Mouse (Mus musculus) heart, embryonic 16.5 days (tissue): ENCODE data around the gene 1700016C15Rik. TPM values are rescaled to one million over a fixed set of nuclear protein-coding genes. Genes with fewer than 3 reads are reported as not detected.

Experiments
- ATAC-seq: fragments of 200-750 bp; cut with Nextera tagmentation; replicated peaks from 2 replicates; pipeline ENCODE4 v1.8.0; 2017; ENCODE audit warnings: moderate number of reproducible peaks; ENCODE audit not compliant: insufficient read depth, low FRiP score; ENCODE audit errors: extremely low read depth
- H3K27ac ChIP-seq: fragments of 300-500 bp; sonication (generic); 2 replicates; pipeline ENCODE4 v1.5.1; 2014; ENCODE audit warnings: mild to moderate bottlenecking, low read length, control low read depth, moderate library complexity
- H3K27me3 ChIP-seq: fragments of 300-500 bp; sonication (generic); 2 replicates; pipeline ENCODE4 v1.6.1; 2014; ENCODE audit warnings: low read length, mixed read lengths; ENCODE audit not compliant: control insufficient read depth, insufficient read depth
- H3K36me3 ChIP-seq: fragments of 300-500 bp; sonication (generic); 2 replicates; pipeline ENCODE4 v1.6.1; 2014; ENCODE audit not compliant: control insufficient read depth, insufficient read depth
- H3K4me1 ChIP-seq: fragments of 300-500 bp; sonication (generic); 2 replicates; pipeline ENCODE4 v1.6.1; 2014; ENCODE audit warnings: low read length, mixed read lengths; ENCODE audit not compliant: control insufficient read depth, insufficient read depth
- H3K4me2 ChIP-seq: fragments of 300-500 bp; sonication (generic); 2 replicates; pipeline ENCODE4 v1.6.1; 2014; ENCODE audit warnings: low read depth, mild to moderate bottlenecking, control low read depth, low read length
- H3K4me3 ChIP-seq: fragments of 300-500 bp; sonication (generic); 2 replicates; pipeline ENCODE4 v1.5.1; 2014; ENCODE audit warnings: mild to moderate bottlenecking, control low read depth, low read length
- H3K9ac ChIP-seq: fragments of 300-500 bp; sonication (generic); 2 replicates; pipeline ENCODE4 v1.6.1; 2014; ENCODE audit warnings: low read length, control low read depth
- H3K9me3 ChIP-seq: fragments of 300-500 bp; sonication (generic); replicated peaks from 2 replicates; pipeline ENCODE4 v1.6.1; 2016; ENCODE audit warnings: low read length; ENCODE audit not compliant: control insufficient read depth
- WGBS: fragments of 180-500 bp; shearing (Covaris S2); extraction: QIAGEN DNeasy Blood & Tissue Kit; methylation state at CpG from one replicate; pipeline ENCODE4 v1.1.7; 2014; 5-methylcytosine and 5-hydroxymethylcytosine counted together
- polyA plus RNA-seq: library from polyadenylated mRNA; unstranded; fragments of >200 nt; fragmentation: Nextera tagmentation; extraction: Ambion mirVana; gene quantifications from 2 replicates; pipeline ENCODE4 v1.2.1, GENCODE M21; 2015

The 1700016C15Rik gene
- polyA plus RNA-seq, 1 experiment from 2014 or later = not detected

- H3K4me3 ChIP-seq = no peak overlapping the region
- ATAC-seq = no peak
- no peaks in the 10 kb centered on the region for H3K4me1 ChIP-seq
- no peak overlapping the region for H3K9ac ChIP-seq
- H3K27me3 ChIP-seq = no peaks in the 10 kb centered on the region
- H3K4me2 ChIP-seq = no peak overlapping the region
- peaks cover 5% of the 10 kb centered on the region; the same call in 1 of the 2 replicates for H3K36me3 ChIP-seq
- H3K27ac ChIP-seq = no peak overlapping the region
- no peaks in the 10 kb centered on the region for H3K9me3 ChIP-seq
- 90% methylated on average over 5 of the region's 5 CpGs for WGBS
Observed at GRCm38 (mm10) chr1:177757249-177757648, 27.6 kb downstream of the 1700016C15Rik start.

- H3K9ac ChIP-seq = no peak overlapping the region
- H3K4me3 ChIP-seq = no peak overlapping the region
- no peaks in the 10 kb centered on the region for H3K9me3 ChIP-seq
Observed at GRCm38 (mm10) chr1:177768931-177769330, 39.3 kb downstream of the 1700016C15Rik start.

DNA sequence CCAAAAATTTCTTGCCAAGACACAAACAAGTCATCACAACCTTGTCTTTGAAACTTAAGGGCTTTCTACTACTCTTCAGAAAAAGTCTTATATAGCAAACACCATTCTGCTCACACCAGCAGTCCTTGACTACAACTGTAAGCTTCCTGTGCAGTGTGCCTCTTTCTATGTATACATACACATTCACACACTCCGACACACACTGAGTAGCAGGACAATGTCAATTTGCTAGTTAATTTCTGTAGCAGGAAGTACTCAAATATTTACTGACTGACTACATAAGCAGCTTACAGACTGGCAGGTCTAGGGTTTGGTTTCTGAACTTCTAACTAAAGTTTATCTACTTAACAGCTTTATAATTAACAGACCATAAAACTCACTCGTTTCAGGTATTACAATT is 47.8 kb downstream of the 1700016C15Rik start:
- no peak overlapping the region for H3K4me3 ChIP-seq
- H3K4me1 ChIP-seq = no peaks in the 10 kb centered on the region
- no peak overlapping the region for H3K9ac ChIP-seq
- no peak overlapping the region for H3K4me2 ChIP-seq
- no peaks in the 10 kb centered on the region for H3K9me3 ChIP-seq
- 88% methylated on average over 2 of the region's 2 CpGs for WGBS
- no peaks in the 10 kb centered on the region for H3K27me3 ChIP-seq
- ATAC-seq = no peak
- H3K36me3 ChIP-seq = peaks cover 38% of the 10 kb centered on the region
- no peak overlapping the region for H3K27ac ChIP-seq

More at GRCm38 (mm10) chr1:177768931-177769330, 39.3 kb downstream of the 1700016C15Rik start:
- no peak overlapping the region for H3K4me2 ChIP-seq
- no peak for ATAC-seq
- H3K4me1 ChIP-seq = no peaks in the 10 kb centered on the region
- peaks cover 46% of the 10 kb centered on the region for H3K36me3 ChIP-seq
- no peak overlapping the region for H3K27ac ChIP-seq
- H3K27me3 ChIP-seq = no peaks in the 10 kb centered on the region

- H3K9me3 ChIP-seq = peaks cover 9% of the 10 kb centered on the region
- H3K4me2 ChIP-seq = no peak overlapping the region
- no peaks in the 10 kb centered on the region for H3K27me3 ChIP-seq
- no peak for ATAC-seq
- 83% methylated on average over 3 of the region's 3 CpGs for whole genome bisulfite sequencing
- no peak overlapping the region for H3K9ac ChIP-seq
- no peak overlapping the region for H3K27ac ChIP-seq
- H3K4me3 ChIP-seq = no peak overlapping the region
- H3K4me1 ChIP-seq = peaks cover 10% of the 10 kb centered on the region
- peaks cover 2% of the 10 kb centered on the region; the same call in 1 of the 2 replicates for H3K36me3 ChIP-seq
Observed at GRCm38 (mm10) chr1:177792835-177793234, 63.2 kb downstream of the 1700016C15Rik start.

DNA sequence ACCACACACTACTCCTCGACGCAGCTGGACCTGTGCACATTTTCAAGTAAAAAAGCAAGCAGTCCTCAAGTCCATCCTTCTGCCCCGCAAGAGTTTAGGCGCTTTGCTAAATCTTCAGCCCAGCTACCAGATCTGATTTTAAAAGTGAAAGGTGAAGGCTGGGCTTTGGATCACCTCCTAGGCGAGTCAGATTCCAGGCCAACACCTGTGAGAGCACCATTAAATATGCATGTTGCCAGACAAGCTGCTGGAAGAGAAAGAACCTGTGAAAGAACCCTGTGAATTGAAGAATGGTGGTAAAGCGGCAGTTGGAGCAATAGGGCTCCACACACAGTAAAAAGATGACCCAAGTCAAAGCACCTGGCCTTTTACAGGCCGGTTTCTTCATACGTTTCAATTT is 65.3 kb downstream of the 1700016C15Rik start:
- no peak for ATAC-seq
- Histone ChIP-seq H3K36me3 (no peaks in the 10 kb centered on the region), H3K9me3 (peaks cover 1% of the 10 kb centered on the region; the same call in 1 of the 2 replicates), H3K4me2 (peak overlapping the region; percentile 67), H3K27ac (peak overlapping the region; percentile 45; the same call in 1 of the 2 replicates), H3K4me1 (peaks cover 10% of the 10 kb centered on the region), H3K27me3 (no peaks in the 10 kb centered on the region), H3K4me3 (peak overlapping the region; percentile 96), H3K9ac (peak overlapping the region; percentile 95)
- 10% methylated on average over 8 of the region's 8 CpGs for WGBS

DNA sequence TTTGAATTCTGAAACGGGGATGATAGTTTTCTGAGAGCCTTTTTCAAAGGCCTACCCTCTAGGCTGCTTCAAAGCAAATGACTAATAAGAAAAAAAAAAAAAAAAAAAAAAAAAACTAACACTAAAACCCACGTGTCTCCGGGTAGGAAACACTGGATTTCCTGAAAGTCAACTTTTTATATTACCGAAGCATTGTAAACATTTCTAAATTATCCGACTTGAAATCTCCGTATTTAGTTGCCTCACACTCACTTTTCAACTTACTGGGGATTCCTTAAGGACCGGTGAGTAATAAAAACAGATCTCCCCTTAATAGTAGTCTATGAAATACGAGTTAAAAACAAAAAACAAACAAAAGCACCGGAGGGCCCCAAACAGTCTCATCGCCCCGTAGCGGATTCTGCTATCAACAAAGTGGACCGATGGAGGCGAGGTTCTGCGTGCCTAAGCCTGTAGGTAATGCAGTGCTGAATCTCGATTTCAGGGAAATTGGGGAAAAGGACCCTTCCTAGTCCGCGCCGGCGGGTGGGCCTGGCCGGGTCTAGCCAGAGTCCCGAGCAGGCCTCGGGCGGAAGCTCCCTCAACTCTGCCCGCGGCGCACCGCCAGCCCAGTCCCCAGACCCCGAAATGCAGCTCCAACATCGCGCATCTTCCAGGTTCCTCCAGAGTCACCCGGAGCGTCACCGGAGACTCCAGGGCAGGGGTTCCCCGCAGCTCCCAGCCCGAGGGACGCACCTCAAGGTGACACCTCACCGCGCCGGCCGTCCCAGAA is 66.0 kb downstream of the 1700016C15Rik start:
- H3K27me3 ChIP-seq = no peaks in the 10 kb centered on the region
- H3K9ac ChIP-seq = peak overlapping the region; percentile 95
- no peaks in the 10 kb centered on the region for H3K36me3 ChIP-seq
- H3K4me3 ChIP-seq = peak overlapping the region; percentile 96
- peak overlapping the region; percentile 98 for H3K27ac ChIP-seq
- H3K4me1 ChIP-seq = peaks cover 10% of the 10 kb centered on the region
- WGBS = under 1% methylated on average over 41 of the region's 41 CpGs
- no peaks in the 10 kb centered on the region for H3K9me3 ChIP-seq
- peak overlapping the region; percentile 67 for H3K4me2 ChIP-seq
- ATAC-seq = peak; percentile 20; the same call in 1 of the 2 replicates

DNA sequence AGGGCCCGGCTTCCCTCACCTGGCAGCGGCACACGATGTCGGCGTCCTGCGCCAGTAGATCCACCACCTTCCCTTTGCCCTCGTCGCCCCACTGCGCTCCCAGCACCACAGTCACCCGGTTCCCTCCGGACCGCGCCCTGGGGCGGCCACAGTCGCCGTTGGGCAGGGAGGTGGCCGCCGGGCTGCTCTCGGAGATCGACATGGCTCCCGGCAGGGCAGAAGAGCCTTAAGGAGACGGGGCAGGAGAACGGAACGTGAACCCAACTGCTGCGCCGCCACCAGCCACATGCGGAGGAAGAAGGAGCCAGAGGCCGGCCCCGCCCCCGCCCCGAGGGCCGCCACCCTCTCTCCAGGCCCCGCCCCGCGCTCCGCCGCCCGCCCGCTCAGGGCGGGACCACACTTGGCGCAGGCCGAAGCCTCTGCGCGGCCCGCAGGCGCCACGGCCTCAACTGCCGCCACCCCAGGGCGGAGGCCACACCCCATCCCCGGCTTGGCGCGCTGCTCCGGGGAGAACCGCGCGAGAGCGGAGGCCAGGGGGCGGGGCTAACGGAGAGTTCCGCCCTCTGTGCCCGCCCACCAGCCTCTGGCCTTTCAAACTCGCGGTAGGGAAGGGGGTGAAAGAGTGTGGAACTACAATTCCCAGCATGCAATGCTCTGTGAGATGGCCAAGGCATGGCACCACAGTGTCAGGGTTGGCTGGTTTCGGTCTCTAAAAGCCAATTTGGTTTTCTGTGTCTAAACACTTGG is 66.8 kb downstream of the 1700016C15Rik start, which contains the start of gene Adss:
Gene Adss, minus strand, starts transcription at position 319 of the 747 bp plus-strand sequence.
- peak; percentile 99 for ATAC-seq

DNA sequence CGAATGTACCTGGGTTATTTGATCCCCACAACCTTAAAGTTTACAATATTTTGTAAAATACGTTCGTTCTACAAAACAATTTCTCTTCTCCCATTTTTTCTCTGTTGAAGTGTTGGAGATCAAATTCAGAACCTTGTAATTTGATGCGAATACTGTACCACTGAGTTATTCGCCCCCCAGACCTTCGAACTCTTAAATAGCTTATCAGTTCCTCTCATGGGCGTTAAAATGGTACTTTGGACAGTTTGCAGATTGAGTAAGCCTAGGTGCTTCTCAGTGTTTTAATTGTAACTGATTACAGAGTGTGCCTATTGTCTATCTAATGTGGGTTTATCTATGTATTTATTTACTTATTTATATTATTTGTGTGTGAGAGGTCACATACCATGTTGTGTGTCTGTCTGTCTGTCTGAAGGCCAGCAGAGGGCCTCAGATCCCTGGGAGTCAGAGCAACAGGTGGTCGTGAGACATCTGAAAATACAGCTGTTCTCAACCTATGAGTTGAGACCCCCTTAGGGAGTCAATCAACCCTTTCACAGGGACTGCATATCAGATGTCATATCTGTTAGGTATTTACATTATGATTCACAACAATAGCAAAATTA is 67.6 kb downstream of the 1700016C15Rik start:
- Histone ChIP-seq H3K4me2 (peak overlapping the region; percentile 51; the same call in 1 of the 2 replicates), H3K9me3 (no peaks in the 10 kb centered on the region)
- 64% methylated on average over 8 of the region's 8 CpGs for WGBS

More for the DNA sequence above, 66.8 kb downstream of the 1700016C15Rik start, which contains the start of gene Adss:
- Histone ChIP-seq H3K27ac (peak within 1 kb of the TSS; percentile 98), H3K9me3 (no peaks in the 10 kb centered on the region), H3K27me3 (no peaks in the 10 kb centered on the region), H3K4me2 (peak within 1 kb of the TSS; percentile 67), H3K9ac (peak within 1 kb of the TSS; percentile 95), H3K4me3 (peak within 1 kb of the TSS; percentile 96), H3K4me1 (peaks cover 10% of the 10 kb centered on the region), H3K36me3 (no peaks in the 10 kb centered on the region)
- under 1% methylated on average over 63 of the region's 64 CpGs for WGBS

More for the DNA sequence above, 67.6 kb downstream of the 1700016C15Rik start:
- Histone ChIP-seq H3K9ac (no peak overlapping the region), H3K4me3 (no peak overlapping the region; the same call in 1 of the 2 replicates), H3K36me3 (no peaks in the 10 kb centered on the region), H3K4me1 (peaks cover 10% of the 10 kb centered on the region), H3K27ac (no peak overlapping the region), H3K27me3 (no peaks in the 10 kb centered on the region)
- ATAC-seq = no peak
